Mouse (Mus musculus) thymus, postnatal 10 days (tissue): Measurements from ENCODE around the gene Lrfn1.

Source experiments
- DNase-seq, 2 experiments: peaks; one replicate each; pipeline ENCODE4 v3.0.0; 2021; ENCODE audit warnings: low spot score in 2 of 2

Lrfn1 gene

DNA sequence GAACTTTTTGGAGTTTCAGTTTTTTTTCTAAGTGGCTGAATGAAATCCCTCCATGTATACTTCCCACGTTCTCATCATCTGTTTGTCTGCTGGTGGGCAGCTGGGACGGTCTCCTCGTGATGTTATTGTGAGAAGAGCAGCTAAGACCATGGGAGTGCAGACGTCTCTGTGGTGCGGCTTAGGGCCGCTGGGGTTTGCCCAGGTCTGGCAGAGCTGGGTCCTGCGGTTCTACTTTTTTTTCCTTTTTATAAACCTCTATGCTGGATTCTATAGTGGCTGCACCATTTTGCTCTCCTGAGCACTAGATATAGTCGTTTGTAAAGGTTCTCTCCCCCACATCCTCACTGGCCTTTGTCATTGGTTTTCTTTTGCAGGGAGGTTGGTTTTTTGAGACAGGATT, 59.7 kb downstream of the Lrfn1 start:
- DNase-seq, result no peak
